Mouse (Mus musculus) natural killer cell, adult 2 months (primary cell): ENCODE measurements around the gene Gpx4.

Source experiments
- DNase-seq, 2 experiments: peaks; one replicate each; pipeline ENCODE4 v3.0.0; 2022; ENCODE audit warnings: low spot score in 2 of 2

Gene Gpx4

GRCm38 (mm10) chr10:80072623-80073489 is 25.9 kb downstream of the Gpx4 start:
- no peak for DNase-seq

DNA sequence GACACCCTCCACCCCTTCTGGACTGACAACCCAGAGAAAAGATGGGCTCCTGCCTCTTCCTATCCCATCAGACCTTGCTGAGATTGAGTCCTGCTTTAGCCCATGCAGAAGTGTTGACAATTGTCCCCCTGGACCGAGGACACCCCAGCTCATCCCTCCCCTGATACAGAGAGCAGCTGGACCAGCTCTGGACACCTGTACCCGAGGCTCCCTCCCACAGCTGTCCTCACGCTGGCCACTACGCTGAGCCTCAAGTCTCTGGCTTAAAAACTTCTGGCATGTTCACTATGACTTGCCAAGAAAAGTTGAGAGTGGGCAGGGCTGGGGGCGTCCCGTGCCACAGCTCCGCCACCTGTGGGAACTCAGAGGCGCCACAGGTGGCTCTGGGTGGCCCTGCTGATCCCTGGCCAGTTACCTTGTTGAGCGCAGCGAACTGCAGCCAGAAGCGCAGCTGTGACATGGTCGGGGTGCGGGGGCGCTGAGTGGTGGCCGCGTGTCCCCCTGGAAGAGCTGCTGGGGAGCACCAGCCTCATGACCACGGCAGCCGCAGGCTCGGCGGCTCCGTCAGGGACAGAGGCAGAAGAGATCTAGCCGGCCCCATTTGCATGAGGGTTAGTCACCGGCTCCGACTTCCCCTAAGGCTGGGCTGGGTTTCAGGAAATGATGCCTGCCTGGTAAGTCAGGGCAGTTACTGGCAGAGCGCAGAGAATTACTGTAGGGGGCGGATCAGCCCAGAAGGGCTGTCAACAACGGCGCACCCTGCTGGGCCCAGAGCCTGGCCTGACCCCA is 28.0 kb downstream of the Gpx4 start:
- DNase-seq, result peak; percentile 85 to 91

- no peak for DNase-seq
These were observed 29.0 kb downstream of the Gpx4 start for GRCm38 (mm10) chr10:80075924-80076323.

DNA sequence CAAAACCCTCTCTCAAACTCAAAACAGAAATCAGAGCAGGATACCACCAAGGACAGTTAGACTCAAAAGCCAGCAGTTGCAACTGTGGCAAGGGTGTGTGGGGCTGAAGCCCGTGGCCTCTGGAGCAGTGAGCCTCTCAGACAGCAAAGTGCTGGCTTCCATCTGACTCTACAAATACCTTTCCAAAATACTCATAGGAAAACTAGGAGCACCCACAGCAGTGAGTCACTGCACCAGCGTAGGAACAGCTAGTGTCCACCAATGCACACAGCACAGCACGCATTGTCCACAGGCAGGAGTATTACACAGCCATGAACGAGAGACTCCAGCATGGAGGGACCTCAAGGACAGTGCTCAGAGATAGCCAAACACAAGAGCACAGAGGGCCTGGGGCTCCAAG is 29.4 kb downstream of the Gpx4 start:
- no peak for DNase-seq

GRCm38 (mm10) chr10:80077312-80077711 is 30.3 kb downstream of the Gpx4 start:
- no peak for DNase-seq

GRCm38 (mm10) chr10:80078366-80078765 is 31.4 kb downstream of the Gpx4 start:
- DNase-seq, result no peak

GRCm38 (mm10) chr10:80080396-80081070 is 33.6 kb downstream of the Gpx4 start:
- no peak for DNase-seq

DNA sequence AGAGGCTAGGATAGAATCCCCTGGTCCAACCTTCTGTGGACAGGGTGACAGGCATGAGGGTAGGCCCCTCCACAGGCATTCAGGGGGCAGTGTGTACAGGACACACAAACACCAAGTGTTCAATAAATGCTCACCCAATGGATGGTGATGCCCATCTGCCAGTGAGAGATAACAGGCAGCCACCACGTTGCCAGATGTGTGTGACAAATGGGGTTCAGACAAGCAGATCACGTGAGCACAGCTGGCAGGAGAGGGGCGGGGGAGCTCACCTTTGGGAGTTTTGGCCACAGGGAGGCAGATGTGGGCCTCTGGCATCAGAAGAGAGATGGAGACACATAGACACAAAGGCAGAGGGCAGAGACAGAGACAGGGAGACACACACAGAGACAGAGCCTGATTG is 34.1 kb downstream of the Gpx4 start:
- DNase-seq, result no peak

DNA sequence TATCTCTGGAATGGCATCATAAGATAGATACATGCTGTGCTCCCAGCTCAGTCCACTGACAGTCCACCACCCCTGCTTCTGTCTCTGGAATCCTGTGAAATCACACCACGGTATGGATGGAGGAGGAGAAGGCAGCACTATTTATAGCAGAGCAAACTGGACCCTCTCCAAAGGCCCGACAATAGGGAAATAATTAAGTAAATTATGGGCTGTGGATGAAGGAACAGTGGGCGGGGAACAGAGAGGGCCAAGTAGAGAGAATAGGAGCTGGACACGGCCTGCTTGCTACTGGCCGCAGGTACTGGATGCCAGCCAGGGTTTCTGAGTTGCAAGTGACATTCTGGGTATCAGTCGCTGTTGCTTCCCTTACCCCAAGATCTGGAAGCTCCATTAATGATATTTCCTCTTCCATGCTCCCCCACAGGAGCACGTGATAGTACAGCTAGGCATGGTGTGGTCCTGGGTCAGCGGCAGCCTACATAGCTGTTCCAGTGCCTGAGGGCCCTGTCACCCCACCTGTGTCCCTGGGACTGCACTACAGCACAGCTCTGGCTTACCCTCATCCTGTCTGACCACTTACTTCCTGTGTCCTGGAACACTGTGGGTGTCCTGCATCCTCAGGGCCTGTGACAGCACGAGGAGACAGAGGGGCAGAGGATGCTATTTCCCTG is 38.0 kb downstream of the Gpx4 start:
- no peak for DNase-seq

GRCm38 (mm10) chr10:80086847-80087246 is 39.9 kb downstream of the Gpx4 start:
- no peak for DNase-seq

GRCm38 (mm10) chr10:80087483-80087882 is 40.5 kb downstream of the Gpx4 start:
- no peak for DNase-seq

DNA sequence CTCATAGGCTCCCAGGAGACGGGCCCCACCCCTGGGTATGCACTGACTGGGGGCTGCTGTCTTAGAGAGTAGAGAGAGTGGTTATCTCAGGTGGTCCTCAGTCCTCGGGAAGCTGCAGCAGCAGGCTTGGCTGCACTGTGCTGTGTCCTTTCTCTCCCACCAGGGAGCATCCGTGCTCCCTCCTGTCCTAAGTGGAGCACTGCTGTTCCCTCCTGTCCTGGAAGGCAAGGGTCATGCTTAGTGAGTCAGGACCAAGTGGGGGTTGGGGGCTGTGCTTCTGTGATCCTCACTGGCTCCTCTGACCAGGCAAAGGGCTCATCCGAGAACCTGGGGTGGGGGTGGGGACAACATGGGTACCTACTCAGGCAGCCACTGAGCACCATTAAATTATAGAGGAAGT is 42.2 kb downstream of the Gpx4 start:
- no peak for DNase-seq

DNA sequence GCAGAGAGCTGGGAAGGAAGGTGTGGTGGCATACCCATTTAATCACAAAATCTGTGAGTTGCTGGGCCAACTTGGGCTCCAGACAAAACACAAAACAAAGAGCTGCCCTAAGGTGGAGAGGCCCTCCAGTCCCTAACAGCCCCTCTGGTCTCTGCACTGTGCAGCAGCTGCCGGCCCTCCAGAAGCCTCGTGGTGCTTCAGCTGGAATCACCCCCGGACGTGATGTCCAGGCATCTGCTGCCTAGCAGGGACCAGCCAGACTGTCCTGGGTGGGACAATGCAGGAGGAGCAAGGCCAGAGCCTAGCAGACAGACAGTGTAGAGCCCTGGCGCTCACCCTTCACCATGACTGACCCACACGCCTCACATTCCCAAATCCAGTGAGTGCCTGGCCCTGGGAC is 44.6 kb downstream of the Gpx4 start:
- DNase-seq, result no peak

DNA sequence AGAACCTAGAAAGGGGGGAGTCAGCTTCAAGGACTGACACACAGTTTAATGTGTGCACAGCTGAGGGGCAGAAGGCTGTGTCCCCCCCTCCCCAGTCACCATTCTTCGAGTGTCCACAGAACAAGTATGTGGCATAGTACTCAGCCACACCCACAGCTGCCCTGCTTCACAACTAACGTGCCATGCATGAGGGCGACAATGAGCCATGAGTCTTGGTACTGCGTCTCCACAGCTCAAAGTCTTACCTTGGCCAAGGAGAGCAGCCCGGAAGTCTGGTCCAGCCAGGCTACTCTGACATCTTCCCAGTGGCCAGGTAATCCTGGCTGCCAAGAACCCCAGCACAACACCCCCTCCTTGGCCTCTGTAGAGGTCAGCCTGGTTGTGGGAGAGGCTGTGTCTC is 45.7 kb downstream of the Gpx4 start:
- DNase-seq, result no peak

- DNase-seq, result no peak
These were observed 47.1 kb downstream of the Gpx4 start for GRCm38 (mm10) chr10:80094085-80094484.

- no peak for DNase-seq
These were observed 47.7 kb downstream of the Gpx4 start for GRCm38 (mm10) chr10:80094684-80095083.

DNA sequence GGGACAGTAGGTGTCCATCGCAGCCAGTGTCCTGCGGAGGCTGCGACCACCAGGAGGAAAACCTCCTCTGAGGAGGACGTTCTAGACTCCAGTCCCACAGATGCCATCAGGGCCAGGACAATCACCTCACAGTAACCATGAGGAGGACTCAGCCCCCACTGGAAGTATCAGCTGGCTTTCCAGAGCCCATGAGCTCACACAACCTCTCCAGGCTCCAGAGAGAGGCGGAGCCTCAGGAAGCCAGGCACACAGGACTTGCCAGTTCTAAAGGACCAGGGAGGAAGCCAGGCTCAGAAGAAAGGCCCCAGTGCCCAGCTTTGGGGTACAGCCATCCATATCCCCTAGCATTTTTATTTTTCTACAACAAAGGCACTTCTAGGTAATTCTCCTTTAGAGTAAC is 48.6 kb downstream of the Gpx4 start:
- no peak for DNase-seq

- no peak for DNase-seq
These were observed 50.3 kb downstream of the Gpx4 start for GRCm38 (mm10) chr10:80097275-80097674.

DNA sequence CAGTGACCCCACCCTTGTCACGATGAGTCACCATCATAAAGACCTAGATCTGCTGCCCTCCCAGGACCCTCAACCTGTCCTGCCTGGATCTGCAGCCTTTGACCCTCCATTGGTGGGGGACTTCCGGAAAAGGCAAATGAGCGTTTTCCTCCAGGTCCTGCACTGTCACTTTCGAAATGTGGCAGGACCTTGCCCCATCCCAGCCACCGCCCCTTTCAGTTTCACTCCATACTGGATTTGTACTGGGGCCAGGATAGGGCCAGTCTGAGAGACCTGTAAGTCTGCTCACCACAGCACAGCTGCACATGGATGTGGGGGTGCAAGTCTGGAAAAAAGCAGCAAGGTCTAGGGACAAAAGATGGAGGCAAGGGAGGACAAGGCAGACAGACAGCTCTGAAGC is 51.7 kb downstream of the Gpx4 start:
- no peak for DNase-seq

DNA sequence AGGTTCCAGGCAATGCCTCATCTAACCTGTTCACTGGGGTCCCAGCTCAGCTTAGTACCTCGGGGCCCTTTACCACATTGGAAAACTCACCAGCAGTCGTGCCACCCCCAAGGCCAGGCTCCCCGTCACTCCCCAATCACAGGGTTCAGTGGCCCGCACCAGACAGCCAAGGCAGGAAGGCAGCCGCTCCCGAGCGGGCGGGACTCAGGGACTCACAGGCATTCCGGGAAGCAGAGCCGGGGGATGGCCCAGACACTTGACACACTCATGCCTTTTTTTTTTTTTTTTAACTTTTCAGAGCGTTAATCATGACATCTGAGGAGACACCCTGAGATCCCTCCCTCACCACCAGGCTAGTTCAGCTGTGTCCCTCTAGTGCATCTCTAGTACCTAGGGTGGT is 54.0 kb downstream of the Gpx4 start:
- DNase-seq, result no peak

DNA sequence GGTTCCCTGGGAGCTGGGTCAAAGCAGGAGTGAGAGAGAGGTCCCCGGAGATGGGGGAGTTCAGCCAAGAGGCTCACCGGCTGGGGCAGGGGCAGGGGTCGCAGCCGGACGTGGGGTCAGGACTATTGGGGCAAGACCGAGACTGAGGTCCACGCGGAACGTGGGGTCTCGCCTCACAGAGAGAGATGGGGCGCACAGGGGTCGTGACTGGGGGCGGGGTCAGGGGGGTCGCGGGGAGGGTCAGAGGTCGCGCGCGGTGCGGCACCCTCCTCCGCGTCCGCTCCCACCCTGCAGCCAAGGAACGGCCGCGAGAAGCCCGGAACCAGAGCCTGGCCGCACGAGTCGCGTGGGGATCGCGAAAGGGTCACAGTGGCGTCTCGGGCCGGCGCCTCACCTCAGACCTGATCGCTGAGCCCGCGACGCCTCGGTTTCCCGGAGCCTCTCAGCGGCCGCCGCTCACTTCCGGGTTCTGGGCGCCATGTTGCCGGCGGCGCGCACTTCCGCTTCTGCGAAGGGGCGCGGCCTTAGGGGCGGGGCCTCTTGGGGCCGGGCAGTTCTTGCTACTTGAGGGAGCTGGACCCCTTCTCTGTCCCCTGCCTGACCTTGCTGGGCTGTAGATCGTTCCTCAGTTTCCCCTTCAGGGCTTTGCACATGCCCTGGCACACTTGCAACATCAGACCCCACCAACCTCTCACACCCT is 55.4 kb downstream of the Gpx4 start:
- DNase-seq, result peak; percentile 86 to 88
